Mouse (Mus musculus) regulatory T cell (primary cell): ENCODE measurements around the gene 3110009E18Rik.

Experiments
- in situ Hi-C: fragments of 300-600 bp; cut with MboI, MseI; formaldehyde crosslinking; loops from one replicate; pipeline ENCODE4 v1.15.1; 2025; ENCODE audit warnings: high pct_unique_total_duplicates

3110009E18Rik gene

GRCm38 (mm10) chr1:120100456-120101226, 20.3 kb upstream of the 3110009E18Rik start:
- in situ Hi-C loops, result loop anchor here (25.0 kb wide), 1 partner anchor 1788 kb away; the partner anchor contains the start of genes Nifk and Tsn

GRCm38 (mm10) chr1:120101227-120101609, 19.8 kb upstream of the 3110009E18Rik start:
- in situ Hi-C loops, result loop anchor here (25.0 kb wide), 1 partner anchor 1789 kb away; the partner anchor contains the start of genes Nifk and Tsn

- in situ Hi-C loops, result loop anchor here (25.0 kb wide), 1 partner anchor 1793 kb away; the partner anchor contains the start of genes Nifk and Tsn
Measured at GRCm38 (mm10) chr1:120105556-120105959, 15.4 kb upstream of the 3110009E18Rik start.

- in situ Hi-C loops, result loop anchor here (25.0 kb wide), 1 partner anchor 1798 kb away; the partner anchor contains the start of genes Nifk and Tsn
Measured at GRCm38 (mm10) chr1:120109741-120110432, 11.1 kb upstream of the 3110009E18Rik start.

- in situ Hi-C loops, result loop anchor here (25.0 kb wide), 1 partner anchor 1799 kb away; the partner anchor contains the start of genes Nifk and Tsn
Measured at GRCm38 (mm10) chr1:120111766-120112165, 9.2 kb upstream of the 3110009E18Rik start.

DNA sequence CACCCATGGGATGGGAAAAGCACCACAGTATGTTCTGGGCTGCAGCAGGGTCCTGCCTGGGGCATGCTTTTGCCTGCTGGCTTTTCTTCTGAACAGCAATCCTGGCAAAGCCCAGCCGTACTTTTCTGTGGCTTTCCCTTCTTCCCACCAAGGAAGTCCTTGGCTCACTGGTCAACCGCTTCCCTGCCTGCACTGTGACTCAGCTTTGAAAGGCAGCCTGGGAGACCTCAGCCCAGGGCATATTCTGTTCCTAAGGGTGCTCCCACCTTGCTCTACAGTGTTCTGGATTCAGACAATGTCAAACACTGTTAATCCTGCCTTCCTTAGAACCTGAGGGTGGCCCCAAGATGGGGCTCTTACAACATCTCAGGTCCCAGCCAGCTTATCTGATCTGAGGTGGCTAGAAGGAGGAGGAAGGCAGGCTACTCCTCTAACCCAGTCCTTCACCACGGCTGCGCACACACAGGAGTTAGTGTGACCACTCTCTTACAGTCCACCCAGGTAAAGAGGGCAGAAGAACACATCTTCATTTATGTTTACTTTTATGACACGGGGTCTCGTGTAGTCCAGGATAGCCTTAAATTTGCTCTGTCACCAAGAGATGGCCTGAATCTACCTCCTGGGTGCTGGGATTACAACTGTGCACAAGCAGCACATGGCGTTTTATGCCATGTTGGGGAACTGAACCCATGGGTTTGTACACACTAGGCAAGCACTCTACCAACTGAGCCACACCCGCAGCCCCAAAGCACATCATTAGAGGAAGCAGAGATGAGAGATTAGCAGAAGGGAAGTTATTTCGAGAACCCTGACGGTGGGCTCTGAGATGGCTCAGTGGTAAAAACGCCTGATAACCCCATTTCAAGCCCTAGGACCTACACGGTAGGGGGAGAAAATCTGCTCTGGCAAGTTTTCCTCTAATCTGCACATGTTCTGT, 8.5 kb upstream of the 3110009E18Rik start:
- in situ Hi-C loops, result loop anchor here (25.0 kb wide), 1 partner anchor 1800 kb away; the partner anchor contains the start of genes Nifk and Tsn

DNA sequence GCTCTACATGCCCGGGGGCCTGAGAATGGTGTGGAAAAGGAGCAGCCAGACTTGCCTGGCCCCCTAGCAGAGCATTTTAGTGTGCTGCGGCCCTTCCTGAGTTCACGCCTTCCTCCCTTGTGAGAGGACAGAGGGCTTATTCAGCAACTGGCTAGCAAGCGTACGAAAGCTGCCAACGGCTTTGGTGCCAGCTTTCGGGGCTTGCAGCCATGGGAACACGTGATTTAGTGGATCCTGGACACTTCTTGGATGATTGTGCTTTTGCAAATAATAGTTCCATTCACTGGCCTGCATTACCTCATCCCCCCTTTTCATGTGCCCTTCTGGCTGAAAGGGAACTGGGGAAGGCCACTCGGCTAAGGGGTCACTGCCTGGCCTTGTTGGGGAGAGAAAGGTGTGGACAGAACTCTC, 5.3 kb upstream of the 3110009E18Rik start:
- in situ Hi-C loops, result loop anchor here (25.0 kb wide), 1 partner anchor 1803 kb away; the partner anchor contains the start of genes Nifk and Tsn

DNA sequence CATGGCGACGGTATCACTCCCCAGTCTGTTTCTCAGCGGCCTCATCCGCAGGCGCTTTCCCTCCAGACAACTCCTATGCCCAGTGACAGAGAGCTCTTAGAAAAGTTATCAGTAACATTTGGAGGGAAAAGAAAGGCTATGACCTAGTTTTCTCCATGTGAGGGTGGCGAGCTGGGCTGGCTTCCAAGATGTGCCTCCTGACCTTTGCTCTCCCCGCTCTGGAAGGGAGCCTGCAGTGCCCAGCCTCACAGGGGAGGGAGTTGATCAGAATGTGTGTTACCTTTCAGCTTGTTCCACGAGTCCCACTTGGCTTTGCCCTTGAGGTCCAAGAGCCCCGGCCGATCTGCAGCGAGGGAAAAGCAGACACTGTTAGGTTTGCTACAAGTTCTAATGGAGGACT, 4.9 kb upstream of the 3110009E18Rik start:
- in situ Hi-C loops, result loop anchor here (25.0 kb wide), 1 partner anchor 1804 kb away; the partner anchor contains the start of genes Nifk and Tsn

DNA sequence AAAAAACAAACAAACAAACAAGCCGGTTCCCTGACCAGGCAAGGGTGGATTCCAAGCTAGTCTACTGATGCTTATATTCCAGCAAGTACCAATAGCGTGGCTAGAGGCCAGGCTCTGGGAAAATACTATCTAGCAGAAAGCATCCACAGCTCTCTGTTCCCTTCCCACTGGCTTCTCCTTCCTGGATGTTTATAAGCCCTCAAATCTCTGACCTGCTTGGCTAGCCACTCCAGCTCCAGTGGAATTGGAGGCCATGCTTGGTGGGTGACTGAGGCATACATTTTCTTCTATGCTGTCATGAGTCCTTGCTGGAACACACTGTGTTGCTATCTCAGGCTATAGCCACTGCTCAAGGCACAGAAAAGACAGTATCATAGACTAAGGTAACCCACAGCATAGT, 2.1 kb upstream of the 3110009E18Rik start:
- in situ Hi-C loops, result loop anchor here (25.0 kb wide), 1 partner anchor 1807 kb away; the partner anchor contains the start of genes Nifk and Tsn

GRCm38 (mm10) chr1:120119389-120119788, 1.6 kb upstream of the 3110009E18Rik start:
- in situ Hi-C loops, result loop anchor here (25.0 kb wide), 1 partner anchor 1807 kb away; the partner anchor contains the start of genes Nifk and Tsn

DNA sequence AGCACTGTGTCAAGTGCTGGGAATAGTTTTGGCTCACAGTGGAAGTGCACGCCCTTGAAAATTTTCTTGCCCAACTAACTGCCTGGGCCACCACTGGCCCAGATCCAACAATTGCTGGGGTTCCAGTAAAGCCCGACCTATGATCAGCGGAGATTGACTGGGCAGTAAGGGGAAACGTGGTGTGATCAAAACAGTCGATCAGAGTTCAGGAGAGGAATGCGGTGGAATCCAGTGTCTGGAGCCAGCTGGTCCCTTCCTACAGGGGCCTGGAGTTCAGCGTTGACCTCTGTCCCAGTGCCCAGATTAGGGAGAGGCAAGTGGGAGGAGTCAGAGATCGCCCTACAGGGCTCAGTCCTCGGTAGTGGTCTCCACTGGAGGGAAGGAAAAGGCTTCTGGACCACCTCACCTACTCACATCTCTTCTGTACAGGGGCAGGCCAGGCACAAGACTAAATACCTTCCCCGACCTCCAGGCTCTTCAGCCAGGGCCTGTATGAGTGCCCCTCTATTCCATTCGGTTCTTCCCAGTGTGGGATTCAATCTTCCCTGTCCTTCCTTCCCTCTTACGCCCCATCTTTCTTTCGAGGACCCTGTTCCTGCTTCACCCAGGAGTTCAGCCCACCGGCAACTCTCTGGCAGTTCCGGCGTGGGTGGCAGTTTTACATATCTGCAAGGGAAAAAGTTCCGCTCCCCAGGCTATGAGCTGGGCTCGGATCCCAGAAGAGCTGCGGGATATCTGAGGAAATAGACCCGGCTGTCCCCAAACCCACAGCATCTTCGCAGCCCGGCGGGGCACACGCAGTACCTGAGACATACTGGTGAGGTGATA, 632 bp upstream of the 3110009E18Rik start:
- in situ Hi-C loops, result loop anchor here (25.0 kb wide), 1 partner anchor 1808 kb away; the partner anchor contains the start of genes Nifk and Tsn

DNA sequence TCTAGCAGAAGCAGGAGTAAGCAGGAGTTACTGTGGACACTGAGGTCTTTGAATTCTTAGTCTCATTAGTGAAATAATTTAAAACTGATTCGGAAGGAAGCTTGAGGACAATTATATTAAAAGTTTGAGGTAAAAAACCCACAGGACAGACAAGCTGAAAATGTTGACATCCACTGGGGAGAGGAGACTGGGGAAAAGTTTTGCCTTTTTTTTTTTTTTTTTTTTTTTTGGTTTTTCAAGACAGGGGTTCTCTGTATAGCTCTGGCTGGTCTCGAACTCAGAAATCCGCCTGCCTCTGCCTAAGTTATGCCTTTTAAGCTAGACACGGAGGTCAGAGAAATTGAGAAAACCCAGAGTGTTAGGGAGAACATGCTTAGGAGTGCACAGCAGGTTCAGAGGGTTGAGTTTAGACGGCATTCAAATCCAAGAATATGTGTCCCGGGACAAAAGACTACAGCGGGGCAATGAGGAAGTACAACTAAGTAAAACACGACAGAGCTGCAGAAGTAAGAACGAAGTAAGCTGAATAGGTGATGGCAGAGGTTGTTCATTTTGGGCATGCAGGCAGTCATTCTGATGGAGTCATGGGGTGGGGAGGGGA, 1.0 kb downstream of the 3110009E18Rik start:
- in situ Hi-C loops, result loop anchor here (25.0 kb wide), 1 partner anchor 1810 kb away; the partner anchor contains the start of genes Nifk and Tsn

DNA sequence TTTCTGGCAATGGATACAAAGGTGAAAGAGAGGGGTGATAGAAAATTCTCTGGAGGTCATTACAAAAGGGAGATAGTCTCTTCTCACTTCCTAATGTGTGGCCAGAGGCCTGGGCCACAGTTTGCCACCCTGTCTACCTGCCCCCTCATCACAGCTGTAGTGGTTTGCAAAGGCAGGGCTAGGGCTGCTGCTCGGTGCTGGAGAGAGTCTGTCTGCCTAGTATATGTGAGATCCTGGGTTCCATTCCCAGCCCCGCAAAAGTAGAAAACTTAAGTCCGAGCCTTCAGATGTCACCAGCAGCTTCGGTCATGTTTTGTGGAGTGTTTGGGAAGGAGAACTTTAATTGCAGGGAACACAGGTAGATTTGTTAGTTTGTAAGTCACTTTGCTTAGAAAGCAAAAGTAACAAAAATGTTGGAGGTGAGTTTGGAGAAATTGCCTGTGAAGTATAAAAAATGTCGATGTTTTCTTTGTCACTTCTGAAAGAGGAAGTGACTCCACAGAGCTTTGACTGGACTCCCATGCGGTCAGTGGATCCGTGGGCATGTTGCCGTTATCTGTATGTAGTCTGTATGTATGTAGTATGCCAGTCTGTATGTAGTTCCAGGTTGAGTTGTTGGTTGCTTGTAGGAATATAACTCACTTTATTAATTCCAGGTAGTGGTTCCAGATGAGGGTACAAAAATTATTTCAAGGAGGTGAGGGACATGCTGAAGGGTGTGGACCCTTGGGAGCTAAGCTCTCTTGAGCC, 1.8 kb downstream of the 3110009E18Rik start:
- in situ Hi-C loops, result loop anchor here (25.0 kb wide), 1 partner anchor 1811 kb away; the partner anchor contains the start of genes Nifk and Tsn

GRCm38 (mm10) chr1:120124839-120125238, 3.9 kb downstream of the 3110009E18Rik start:
- in situ Hi-C loops, result loop anchor here (25.0 kb wide), 1 partner anchor 1813 kb away; the partner anchor contains the start of genes Nifk and Tsn

- in situ Hi-C loops, result no loop called here
Measured at GRCm38 (mm10) chr1:120125471-120125870, 4.5 kb downstream of the 3110009E18Rik start.

- in situ Hi-C loops, result no loop called here
Measured at GRCm38 (mm10) chr1:120126318-120126717, 5.3 kb downstream of the 3110009E18Rik start.

DNA sequence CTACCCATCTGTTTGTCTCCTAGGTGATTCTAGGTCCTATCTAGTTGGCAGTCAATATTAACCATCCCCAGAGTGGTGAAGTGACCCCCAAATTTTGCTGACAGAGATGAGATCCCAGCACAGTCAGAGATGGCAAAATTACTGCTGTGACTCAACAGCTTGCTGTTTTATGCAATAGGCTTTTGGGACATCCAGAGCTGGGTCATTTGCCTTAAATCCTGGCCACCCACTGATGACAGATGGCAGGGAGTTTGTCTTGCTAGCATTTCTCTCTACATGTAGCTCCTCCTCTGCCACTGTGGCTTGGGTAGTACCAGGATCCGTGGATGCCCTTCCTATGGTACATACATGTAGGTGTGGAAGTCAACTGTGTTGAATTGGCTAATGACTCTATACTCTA, 11.4 kb downstream of the 3110009E18Rik start:
- in situ Hi-C loops, result loop anchor here (5.0 kb wide), 1 partner anchor 35 kb away; no protein-coding TSS in a partner anchor
